Mouse (Mus musculus): ENCODE results near the gene Emg1.

DNA sequence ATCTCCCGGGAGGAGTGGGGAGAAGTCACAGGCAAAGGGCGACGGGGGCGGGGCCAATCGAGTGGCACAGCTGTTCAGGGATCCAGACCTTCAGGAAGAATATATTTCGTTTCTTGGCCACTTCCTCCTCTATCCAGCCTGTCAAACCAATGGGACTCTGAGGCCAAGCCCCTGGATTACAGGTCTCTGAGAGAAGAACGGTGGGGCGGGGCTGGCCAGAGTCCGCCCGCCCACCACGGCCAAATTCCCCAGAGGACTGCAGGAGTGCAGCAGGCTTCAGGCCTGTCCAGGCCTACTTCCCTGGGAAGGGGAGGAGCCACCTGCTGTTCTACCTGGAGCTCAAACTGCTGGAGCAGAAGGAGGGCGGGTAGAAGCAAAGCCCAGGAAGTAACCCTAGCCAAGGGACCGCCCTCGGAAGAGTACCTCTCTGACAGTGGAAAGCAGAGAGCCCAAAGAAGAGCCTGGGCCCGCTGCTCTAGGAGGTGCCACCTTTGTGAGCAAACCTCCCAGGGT is 26.6 kb upstream of the Emg1 start, which contains the start of gene Ptpn6:
- no peak for TF ChIP-seq POLR2A (IDR thresholded peaks at IDR 0.05; ENCODE audit: borderline replicate concordance, extremely low read depth, insufficient read depth, insufficient read length, poor library complexity, severe bottlenecking)
- TF ChIP-seq CTCF (IDR thresholded peaks at IDR 0.05; ENCODE audit: borderline replicate concordance, extremely low read depth, insufficient read depth, insufficient read length), result no peak
